Mouse (Mus musculus): ENCODE measurements around the gene Lmln.
"Not testable (repeated sequence)": the region's sequence is repeated elsewhere in the genome, so short reads cannot be mapped to it uniquely, and the experiment has no call there.

Gene Lmln

DNA sequence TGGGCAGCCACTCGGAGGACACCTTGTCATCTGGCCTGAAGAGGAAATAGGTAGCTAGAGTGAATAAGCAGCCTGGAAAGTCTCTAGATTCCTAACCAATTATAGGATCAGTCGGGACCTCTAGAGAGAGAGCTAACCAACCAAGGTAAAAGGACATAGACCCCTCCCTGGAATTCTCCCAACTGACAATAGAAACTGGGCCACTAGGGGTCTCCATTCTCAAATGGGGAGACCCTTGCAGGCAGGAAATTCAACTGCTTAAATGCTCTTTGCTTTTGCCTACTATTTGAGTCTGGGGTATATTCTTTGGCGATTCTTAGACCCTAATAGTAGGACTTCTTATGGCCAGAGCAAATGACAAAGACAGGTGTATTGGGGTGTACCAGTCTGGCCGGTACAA, 72.8 kb downstream of the Lmln start:
- DNase-seq (ENCODE audit: low spot score), result no peak

DNA sequence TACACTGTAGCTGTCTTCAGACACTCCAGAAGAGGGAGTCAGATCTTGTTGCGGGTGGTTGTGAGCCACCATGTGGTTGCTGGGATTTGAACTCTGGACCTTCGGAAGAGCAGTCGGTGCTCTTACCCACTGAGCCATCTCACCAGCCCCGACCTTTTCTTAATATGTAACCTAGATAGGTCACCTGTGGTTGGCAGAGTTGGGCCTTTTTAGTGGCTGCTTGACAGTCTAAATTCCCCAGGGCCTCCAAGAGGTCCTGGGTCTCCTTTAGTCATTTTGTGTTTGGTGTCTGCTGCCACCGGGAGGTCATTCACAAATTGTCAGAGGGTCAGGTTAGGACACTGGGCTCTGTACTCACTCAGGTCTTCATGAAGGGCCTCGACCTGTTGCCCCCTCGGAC, 76.7 kb downstream of the Lmln start:
- DNase-seq (ENCODE audit: low spot score), result not testable (repeated sequence)

DNA sequence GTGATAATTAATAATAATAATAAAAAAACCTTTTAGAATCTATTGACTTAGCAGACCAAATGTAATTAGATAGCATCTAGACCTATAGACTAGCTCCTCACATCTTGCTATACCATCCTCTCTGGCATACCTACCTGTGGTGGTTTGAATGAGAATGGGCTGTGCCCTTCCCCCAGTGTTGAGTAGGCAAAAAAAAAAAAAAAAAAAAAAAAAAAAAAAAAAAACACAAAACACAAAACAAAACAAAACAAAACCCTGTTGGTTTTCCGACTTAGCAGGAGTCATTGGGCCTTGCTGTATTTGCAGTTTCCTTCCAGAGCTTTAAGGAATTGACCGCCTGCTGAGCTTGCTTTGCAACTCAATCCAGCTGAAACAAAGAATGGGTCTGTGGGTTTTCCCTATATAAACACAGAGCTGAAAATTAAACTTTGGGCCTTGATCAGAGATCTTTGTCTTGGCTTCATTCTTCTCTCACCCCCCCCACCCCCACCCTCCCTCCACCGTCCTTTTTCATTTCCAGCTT, 79.5 kb downstream of the Lmln start:
- no peak for DNase-seq (ENCODE audit: low spot score)

DNA sequence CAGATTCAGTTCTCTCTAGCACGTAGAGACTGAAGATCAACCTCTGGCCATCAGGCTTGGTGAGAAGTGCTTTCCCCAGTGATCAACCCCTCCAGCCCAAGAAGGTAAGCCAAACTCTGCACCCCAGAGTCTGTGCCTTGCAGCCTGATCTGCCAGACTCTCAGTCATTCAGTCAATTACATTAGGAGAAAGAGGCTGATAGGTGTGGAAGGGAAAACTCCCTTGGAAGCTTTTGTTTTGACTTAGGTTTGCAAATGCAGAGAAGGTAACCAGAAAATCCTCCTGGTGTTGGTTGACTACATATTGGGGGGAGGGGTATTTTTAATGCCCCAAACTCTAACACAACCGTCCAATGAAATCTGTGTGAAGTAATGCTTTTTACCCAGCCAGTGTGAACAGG, 81.1 kb downstream of the Lmln start:
- no peak for DNase-seq (ENCODE audit: low spot score)

DNA sequence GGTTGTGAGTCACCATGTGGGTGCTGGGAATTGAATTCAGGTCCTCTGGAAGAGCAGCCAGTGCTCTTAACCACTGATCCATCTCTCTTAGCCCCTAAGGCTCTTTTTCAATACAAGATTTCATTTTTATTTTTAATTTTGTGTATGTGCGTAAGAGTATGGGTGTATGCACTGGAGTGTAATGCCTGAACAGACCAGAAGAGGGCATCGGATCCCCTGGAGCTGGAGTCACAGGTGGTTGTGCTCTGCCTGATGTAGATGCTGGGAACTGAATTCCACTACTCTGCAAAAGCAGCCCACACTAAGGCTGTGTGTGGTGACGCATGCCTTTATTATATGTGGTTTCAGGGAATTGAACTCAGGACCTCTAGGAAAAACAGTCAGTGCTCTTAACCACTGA, 83.9 kb downstream of the Lmln start:
- no peak for DNase-seq (ENCODE audit: low spot score)

DNA sequence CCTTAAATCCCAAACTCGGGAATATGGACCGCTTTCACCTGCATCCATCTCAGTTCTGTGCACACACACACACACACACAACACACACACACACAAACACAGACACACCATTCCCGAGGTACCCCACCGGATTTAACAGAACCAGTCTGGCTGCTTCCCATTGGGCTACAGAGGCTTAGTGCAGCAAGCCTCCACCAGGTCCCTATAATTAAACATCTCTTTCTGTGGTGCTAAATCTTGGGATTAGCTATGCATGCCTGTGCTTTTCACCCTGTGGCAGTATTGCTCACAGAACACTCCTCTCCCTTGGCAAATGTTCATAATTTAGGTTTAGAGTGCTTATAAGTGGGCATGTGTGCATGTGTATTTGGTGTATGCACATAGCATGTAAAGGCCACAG, 85.8 kb downstream of the Lmln start:
- no peak for DNase-seq (ENCODE audit: low spot score)

DNA sequence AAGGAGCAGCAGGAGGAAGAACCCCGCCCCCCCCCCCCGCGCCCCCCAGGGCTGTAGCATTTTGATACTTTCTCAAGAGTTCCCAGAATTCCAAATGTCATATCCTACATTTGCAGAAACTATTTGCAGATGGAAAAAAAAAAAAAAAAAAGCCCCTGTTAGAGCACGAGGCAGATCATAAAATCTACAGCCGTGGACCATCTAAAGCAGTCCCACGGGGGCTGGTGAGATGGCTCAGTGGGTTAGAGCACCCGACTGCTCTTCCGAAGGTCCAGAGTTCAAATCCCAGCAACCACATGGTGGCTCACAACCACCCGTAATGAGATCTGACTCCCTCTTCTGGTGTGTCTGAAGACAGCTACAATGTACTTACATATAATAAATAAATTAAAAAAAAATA, 88.6 kb downstream of the Lmln start:
- not testable (repeated sequence) for DNase-seq (ENCODE audit: low spot score)

DNA sequence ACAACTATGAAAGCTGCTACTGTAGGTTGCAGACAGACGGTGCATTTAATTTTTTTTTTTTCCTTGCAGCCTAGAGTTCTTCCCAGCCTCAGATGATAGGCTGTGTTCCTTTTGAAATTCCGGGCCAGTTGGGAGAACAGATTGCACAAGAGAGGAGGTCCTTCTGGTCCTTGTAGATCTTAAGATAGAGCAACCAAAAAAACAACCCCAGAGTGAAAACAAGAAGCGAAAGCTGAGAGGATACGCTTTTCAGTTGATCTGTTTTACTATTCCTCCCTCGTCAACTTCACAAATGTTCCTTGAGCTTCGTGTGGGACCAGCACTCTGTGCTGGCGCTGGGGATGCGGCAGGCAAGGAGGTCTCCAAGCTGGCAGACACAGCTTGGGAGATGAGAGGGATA, 89.2 kb downstream of the Lmln start:
- DNase-seq (ENCODE audit: low spot score), result no peak

DNA sequence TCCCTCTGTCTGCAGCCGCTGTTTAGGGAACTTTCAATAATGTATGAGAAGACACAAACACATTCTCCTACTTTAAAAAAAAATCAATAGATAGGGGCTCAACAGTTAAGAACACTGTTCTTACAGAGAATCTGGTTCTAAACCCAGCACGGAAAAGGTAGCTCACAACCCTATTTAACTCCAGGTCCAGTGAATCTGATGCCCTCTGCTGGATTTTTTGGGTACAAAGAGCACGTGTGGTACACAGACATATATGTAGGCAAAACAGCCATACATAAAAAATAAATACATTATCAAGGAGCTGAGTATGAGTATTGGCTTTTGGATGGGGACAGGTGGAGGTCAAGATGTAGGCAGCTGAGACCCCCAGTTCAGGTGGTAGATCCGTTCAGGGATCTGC, 92.7 kb downstream of the Lmln start:
- no peak for DNase-seq (ENCODE audit: low spot score)

DNA sequence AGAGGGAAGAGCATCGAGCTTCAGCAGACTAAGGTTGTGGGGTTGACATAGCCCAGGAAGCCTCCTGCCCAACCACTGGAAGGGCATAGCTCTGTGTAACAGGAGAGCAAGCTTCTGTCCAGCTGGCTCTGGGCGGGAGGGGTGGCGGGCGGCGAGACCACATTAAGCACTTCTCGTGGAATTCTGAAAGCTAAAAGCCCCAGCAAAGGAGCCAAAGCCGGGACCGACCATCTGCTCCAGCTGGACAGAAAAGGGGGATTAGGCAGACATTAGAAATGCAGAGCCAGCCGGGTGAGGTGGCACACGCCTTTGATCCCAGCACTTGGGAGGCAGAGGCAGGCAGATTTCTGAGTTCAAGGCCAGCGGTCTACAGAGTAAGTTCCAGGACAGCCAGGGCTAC, 95.7 kb downstream of the Lmln start:
- DNase-seq (ENCODE audit: low spot score), result no peak

DNA sequence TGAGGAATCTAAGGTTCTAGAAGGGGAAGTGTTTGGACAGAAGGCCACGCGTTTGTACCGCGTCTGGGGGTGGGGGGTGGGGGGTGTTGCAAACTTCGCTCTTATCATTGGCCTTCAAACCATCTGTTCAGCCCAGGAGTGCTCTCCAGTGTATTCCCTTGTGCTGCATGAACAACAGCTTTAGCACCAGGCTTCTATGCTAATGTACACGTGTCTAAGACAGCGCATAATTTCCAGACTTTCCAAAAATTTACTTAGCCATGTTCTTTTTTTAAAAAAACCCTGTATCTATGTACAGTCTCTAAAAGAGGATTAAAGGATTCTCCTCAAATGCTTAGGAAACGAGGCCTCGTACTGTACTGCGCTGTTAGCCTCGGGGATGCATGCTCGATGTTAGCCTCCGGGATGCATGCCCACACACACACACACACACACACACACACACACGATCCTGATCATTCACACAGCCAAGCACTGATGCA, 96.3 kb downstream of the Lmln start:
- DNase-seq (ENCODE audit: low spot score), result no peak

DNA sequence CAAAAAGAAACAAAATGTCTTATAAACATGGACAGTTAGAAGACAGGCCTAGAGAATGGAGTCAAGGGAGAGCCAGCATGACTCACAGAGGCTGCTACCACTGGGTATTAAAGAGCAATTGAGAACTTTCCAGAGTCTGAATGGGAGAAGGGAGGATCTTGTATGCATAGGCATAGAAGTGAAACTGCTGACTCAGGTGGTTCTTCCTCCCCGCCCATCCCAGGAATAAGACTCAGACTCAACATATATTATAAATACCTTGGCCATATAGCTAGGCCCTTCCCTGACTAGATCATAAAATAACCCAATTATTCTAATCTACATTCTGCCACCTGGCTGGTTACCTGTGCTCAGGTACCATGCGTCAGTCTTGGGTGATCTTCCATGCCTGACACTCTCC, 97.0 kb downstream of the Lmln start:
- DNase-seq (ENCODE audit: low spot score), result no peak

DNA sequence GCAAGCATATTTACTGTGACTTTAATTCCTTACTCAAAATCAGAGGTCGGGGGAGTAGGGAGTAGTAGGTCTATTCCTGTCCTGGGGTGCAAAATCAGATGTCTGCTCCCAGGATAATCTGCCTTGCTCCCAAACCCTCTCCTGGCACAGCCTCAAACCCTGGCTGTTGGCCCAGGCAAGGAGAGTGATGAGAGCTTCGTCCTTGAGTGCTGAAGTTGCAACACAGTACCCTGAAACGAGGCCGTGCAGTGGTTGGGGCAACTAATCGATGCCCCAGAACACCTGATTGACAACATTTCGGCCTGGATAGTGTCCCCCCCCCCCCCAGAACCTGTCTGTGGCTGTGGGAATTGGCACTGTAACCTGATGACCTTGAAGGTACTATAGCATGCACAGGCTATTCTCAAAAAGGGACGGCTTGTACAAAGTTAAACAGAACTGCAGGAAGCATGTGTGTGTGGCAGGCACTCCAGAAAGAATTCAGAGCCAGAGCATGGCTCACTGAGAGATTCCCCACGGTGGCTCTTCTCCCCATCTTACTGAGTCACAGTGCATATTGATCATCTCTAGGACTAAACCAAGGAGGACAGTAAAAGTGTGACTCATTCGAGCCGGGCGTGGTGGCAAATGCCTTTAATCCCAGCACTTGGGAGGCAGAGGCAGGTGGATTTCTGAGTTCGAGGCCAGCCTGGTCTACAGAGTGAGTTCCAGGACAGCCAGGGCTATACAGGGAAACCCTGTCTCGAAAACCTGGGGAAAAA, 101.2 kb downstream of the Lmln start:
- DNase-seq (ENCODE audit: low spot score), result peak; percentile 81

DNA sequence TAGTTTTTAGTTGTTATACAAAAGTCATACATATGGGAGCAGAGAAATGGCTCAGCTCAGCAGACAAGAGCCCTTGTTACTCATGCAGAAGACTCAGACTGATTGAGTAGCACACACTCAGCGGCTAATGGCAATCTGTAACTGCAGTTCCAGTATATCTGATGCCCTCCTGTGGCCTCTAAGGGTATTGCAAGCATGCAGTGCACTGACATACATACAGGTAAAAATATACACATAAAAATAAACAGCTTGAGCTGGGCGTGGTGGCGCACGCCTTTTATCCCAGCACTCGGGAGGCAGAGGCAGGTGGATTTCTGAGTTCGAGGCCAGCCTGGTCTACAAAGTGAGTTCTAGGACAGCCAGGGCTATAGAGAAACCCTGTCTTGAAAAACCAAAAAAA, 104.0 kb downstream of the Lmln start:
- not testable (repeated sequence) for DNase-seq (ENCODE audit: low spot score)

DNA sequence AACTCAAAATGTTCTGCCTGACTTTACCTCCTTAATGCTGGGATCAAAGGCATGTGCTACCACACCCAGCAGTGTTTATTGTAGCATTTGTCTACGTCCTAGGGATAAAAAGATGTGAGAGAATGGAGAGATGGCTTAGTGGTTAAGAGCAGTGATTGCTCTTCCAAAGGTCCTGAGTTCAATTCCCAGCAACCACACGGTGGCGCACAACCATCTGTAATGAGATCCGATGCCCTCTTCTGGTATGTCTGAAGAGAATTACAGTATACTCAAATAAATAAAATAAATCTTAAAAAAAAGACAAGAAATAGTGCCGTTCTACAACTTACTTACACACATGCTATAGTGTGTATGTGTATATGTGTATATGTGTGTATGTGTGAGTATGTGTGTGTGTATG, 105.2 kb downstream of the Lmln start:
- no peak for DNase-seq (ENCODE audit: low spot score)

DNA sequence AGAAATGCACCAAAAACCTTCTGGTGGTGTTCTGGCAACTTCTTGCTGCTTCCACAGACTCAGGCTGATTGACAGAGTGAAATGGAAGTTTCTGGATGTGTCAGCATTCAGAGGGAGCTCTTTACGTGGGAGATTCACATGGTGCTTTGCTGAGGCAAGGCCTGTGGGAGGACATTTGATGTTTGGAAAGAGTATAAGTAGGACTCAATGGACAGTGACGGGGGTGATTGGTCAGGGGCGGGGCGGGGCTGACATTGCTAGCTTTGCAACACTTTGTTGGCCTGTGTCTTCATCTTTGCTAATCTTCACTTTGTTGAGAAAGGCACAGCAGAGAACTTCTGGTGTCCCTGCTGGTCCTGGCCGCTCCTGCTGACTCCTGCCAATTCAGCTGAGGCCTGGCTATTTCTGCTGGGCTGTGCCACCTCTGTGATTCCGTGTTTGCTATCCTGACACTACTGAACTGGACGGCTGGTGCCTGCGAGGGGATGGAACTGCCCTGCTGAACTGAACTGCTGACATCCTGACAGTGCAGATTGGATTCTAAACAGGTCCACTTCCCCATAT, 107.2 kb downstream of the Lmln start:
- no peak for DNase-seq (ENCODE audit: low spot score)

DNA sequence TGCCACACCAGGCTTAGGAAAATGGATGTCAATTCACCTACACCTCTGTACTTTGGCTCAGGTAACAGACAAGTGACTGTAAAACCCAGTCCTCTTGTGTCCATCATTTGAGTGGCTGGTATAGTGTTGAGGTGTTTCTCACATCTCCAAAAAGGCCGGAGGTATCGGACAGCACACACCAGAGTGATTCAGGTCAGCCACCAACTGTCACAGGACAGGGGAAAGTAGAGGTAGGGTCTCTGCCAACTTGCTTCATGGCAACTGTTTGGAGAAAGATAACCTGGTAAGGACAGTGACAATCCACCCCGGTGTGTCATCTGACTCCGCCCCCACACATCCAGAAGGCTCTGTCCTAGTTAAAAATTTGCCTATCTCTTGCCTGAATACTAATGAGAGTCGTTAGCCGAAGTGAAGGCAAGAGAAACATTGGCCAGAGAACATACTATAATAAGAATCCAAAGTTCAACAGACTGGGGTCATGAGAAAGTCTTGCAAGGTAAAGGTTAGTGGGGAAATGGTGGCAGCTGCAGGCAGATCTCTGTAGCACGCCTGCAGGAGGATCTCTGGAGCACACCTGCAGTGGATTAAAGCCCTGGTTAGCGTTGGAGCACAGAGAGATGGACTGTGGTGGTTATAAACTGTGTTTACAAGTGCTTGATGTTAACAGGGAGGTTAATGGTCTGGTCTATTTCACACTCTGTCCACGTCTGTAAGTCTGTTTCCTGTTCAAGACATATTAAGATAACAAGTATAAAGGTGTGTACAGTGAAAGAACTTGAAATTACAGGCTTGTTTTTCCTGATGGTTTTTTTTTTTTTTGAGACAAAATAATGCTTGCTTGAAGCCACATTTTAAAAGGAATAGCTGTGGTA, 108.6 kb downstream of the Lmln start:
- no peak for DNase-seq (ENCODE audit: low spot score)

DNA sequence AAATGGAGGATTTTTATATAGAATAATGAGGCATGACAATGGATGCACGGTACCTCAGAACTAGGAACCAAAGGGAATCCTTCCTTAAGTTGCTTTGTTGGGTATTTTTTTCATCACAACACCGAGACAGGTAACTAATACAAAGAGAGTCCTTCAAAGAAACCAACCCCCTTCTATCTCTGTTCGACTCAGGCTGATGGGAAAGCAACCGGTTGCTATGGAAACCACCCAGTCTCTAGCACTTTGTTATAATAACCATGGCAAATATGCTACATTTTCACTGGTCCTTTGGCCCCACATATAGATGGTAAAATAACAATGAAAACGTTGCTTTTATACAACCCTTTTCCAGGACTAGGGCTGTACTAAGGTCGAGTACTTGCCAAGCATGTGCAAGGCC, 109.5 kb downstream of the Lmln start:
- DNase-seq (ENCODE audit: low spot score), result no peak

DNA sequence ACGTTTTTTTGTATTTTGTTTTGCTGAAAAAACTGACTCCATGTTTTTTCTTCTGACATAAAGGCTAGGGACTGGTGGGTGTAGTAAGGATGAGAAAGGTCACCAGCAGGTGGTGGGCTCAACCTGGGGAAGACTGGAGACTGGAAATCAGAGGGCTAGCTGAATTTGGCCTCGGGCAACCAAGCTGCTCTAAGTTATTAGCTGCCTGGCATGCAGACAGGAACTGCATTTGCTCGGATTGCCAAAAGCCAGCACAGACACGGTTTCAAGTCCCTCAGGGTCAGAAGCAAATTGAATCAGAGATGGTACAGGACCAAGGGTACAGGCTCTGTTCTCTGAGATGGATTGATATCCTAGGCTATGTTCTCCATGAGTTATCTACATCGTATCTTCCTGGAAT, 110.8 kb downstream of the Lmln start:
- no peak for DNase-seq (ENCODE audit: low spot score)

DNA sequence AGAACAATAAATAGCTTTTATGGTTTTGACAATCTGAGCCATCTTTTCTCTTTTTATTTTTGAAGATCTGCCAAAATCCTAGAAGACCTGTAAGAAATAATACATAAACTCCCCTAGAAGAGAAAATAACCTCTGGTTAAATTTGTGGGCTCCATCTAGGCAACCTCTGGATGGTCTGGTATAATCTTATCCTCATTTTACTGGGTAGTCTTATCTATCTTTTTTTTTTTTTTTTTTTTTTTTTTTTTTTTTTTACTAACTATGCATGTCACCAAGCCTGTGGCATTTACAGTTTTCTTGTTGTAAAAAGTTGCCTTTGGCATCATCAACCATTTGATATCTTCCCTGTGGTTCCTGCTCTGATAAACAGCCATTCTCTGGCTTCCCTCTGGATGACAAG, 112.4 kb downstream of the Lmln start:
- no peak for DNase-seq (ENCODE audit: low spot score)

DNA sequence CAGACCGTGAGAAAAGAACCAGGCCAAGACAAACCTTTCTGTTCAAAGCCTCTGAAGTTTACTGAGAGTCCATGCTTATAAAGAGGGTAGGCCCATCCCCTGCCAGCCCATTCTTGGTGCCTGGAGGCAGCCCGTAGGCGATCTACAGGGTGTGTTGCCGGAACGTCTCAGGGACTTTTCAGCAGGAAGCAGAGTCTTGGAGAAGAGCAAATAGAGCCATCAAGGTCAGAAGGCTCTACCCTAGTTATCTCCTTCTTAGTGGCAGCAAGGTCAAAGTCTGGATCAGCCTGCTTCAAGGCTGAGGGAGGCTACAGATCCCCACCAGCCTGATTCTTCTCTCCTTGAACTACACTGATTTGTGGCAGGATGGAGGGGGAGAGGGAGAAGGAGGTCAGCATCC, 114.5 kb downstream of the Lmln start:
- peak; percentile 70 for DNase-seq (ENCODE audit: low spot score)
